Mouse (Mus musculus): Measurements from ENCODE around the gene Nicn1. TPM values are rescaled to one million over a fixed set of nuclear protein-coding genes. Genes with fewer than 3 reads are reported as not detected.
"Not testable (repeated sequence)": the region's sequence is repeated elsewhere in the genome, so short reads cannot be mapped to it uniquely, and the experiment has no call there.

Gene Nicn1
- polyA plus RNA-seq, 1 experiment from 2014 or later = 43.8 TPM

- no peaks in the 10 kb centered on the region for H3K9me3 ChIP-seq
- H3K36me3 ChIP-seq = peaks cover 20% of the 10 kb centered on the region
- peak overlapping the region; percentile 89 for H3K4me3 ChIP-seq
- H3K27ac ChIP-seq = peak overlapping the region; percentile 100
- H3K27me3 ChIP-seq = no peaks in the 10 kb centered on the region
- peak overlapping the region; percentile 65 for H3K4me2 ChIP-seq
- no peak for ATAC-seq (ENCODE audit: insufficient number of reproducible peaks, low FRiP score, low TSS enrichment, low read depth)
- peaks cover 26% of the 10 kb centered on the region for H3K4me1 ChIP-seq
- 7% methylated on average over 12 of the region's 12 CpGs for WGBS
- peak overlapping the region; percentile 97 for H3K9ac ChIP-seq
Observed at GRCm38 (mm10) chr9:108307021-108307807, 17.0 kb downstream of the Nicn1 start.

GRCm38 (mm10) chr9:108308141-108308540, 17.9 kb downstream of the Nicn1 start:
- ATAC-seq (ENCODE audit: insufficient number of reproducible peaks, low FRiP score, low TSS enrichment, low read depth) = no peak
- Histone ChIP-seq H3K9me3 (no peaks in the 10 kb centered on the region), H3K36me3 (peaks cover 14% of the 10 kb centered on the region), H3K4me3 (peak overlapping the region; percentile 89), H3K9ac (no peak overlapping the region), H3K27ac (no peak overlapping the region), H3K4me2 (peak overlapping the region; percentile 65), H3K4me1 (peaks cover 26% of the 10 kb centered on the region), H3K27me3 (no peaks in the 10 kb centered on the region)
- 56% methylated on average over 2 of the region's 2 CpGs for WGBS

GRCm38 (mm10) chr9:108317572-108317971, 27.3 kb downstream of the Nicn1 start:
- Histone ChIP-seq H3K4me2 (no peak overlapping the region), H3K27me3 (no peaks in the 10 kb centered on the region), H3K9ac (no peak overlapping the region), H3K27ac (no peak overlapping the region), H3K4me3 (no peak overlapping the region), H3K4me1 (0 out of 2 replicates have a peak, but pooled peaks cover 2% of the 10 kb centered on the region), H3K36me3 (peaks cover 24% of the 10 kb centered on the region), H3K9me3 (no peaks in the 10 kb centered on the region)
- no peak for ATAC-seq (ENCODE audit: insufficient number of reproducible peaks, low FRiP score, low TSS enrichment, low read depth)
- 92% methylated on average over 3 of the region's 3 CpGs for WGBS

GRCm38 (mm10) chr9:108318462-108318861, 28.2 kb downstream of the Nicn1 start:
- H3K36me3 ChIP-seq = peaks cover 22% of the 10 kb centered on the region
- WGBS = 83% methylated on average over 2 of the region's 2 CpGs
- H3K4me1 ChIP-seq = 0 out of 2 replicates have a peak, but pooled peaks cover 2% of the 10 kb centered on the region
- no peak overlapping the region for H3K27ac ChIP-seq
- H3K9ac ChIP-seq = no peak overlapping the region
- ATAC-seq (ENCODE audit: insufficient number of reproducible peaks, low FRiP score, low TSS enrichment, low read depth) = no peak
- no peak overlapping the region for H3K4me2 ChIP-seq
- H3K27me3 ChIP-seq = no peaks in the 10 kb centered on the region
- no peaks in the 10 kb centered on the region for H3K9me3 ChIP-seq
- no peak overlapping the region for H3K4me3 ChIP-seq

- not testable (repeated sequence) for H3K9me3 ChIP-seq; H3K4me2 ChIP-seq; ATAC-seq (ENCODE audit: insufficient number of reproducible peaks, low FRiP score, low TSS enrichment, low read depth); H3K4me1 ChIP-seq; H3K4me3 ChIP-seq; H3K27ac ChIP-seq; H3K9ac ChIP-seq; H3K27me3 ChIP-seq
- 91% methylated on average over 7 of the region's 7 CpGs for WGBS
- H3K36me3 ChIP-seq = peaks cover 14% of the 10 kb centered on the region
Observed at GRCm38 (mm10) chr9:108322054-108322453, 31.8 kb downstream of the Nicn1 start.

- Histone ChIP-seq H3K27me3 (no peaks in the 10 kb centered on the region), H3K9me3 (no peaks in the 10 kb centered on the region), H3K4me1 (no peaks in the 10 kb centered on the region), H3K27ac (no peak overlapping the region), H3K9ac (no peak overlapping the region), H3K36me3 (peaks cover 36% of the 10 kb centered on the region), H3K4me3 (no peak overlapping the region), H3K4me2 (no peak overlapping the region)
- no peak for ATAC-seq (ENCODE audit: insufficient number of reproducible peaks, low FRiP score, low TSS enrichment, low read depth)
- WGBS = 98% methylated on average over 1 of the region's 1 CpGs
Observed at GRCm38 (mm10) chr9:108324784-108325183, 34.6 kb downstream of the Nicn1 start.

- no peak for ATAC-seq (ENCODE audit: insufficient number of reproducible peaks, low FRiP score, low TSS enrichment, low read depth)
- Histone ChIP-seq H3K4me3 (no peak overlapping the region), H3K4me1 (no peaks in the 10 kb centered on the region), H3K9ac (no peak overlapping the region), H3K4me2 (no peak overlapping the region), H3K9me3 (no peaks in the 10 kb centered on the region), H3K36me3 (peaks cover 41% of the 10 kb centered on the region), H3K27me3 (no peaks in the 10 kb centered on the region), H3K27ac (no peak overlapping the region)
- WGBS = 97% methylated on average over 2 of the region's 2 CpGs
Observed at GRCm38 (mm10) chr9:108325811-108326210, 35.6 kb downstream of the Nicn1 start.

- 70% methylated on average over 10 of the region's 10 CpGs for WGBS
- ATAC-seq (ENCODE audit: insufficient number of reproducible peaks, low FRiP score, low TSS enrichment, low read depth) = no peak
- Histone ChIP-seq H3K4me2 (peak overlapping the region; percentile 71; the same call in 1 of the 2 replicates), H3K4me3 (no peak overlapping the region), H3K4me1 (peaks cover 28% of the 10 kb centered on the region), H3K9ac (no peak overlapping the region), H3K27ac (peak overlapping the region; percentile 96), H3K9me3 (no peaks in the 10 kb centered on the region), H3K36me3 (peaks cover 35% of the 10 kb centered on the region), H3K27me3 (no peaks in the 10 kb centered on the region)
Observed at GRCm38 (mm10) chr9:108337848-108338550, 47.8 kb downstream of the Nicn1 start.

GRCm38 (mm10) chr9:108338551-108338885, 48.3 kb downstream of the Nicn1 start:
- no peak overlapping the region for H3K9ac ChIP-seq
- H3K4me3 ChIP-seq = peak overlapping the region; percentile 74
- peak overlapping the region; percentile 96 for H3K27ac ChIP-seq
- H3K9me3 ChIP-seq = no peaks in the 10 kb centered on the region
- peaks cover 28% of the 10 kb centered on the region for H3K4me1 ChIP-seq
- H3K27me3 ChIP-seq = no peaks in the 10 kb centered on the region
- peak overlapping the region; percentile 71 for H3K4me2 ChIP-seq
- H3K36me3 ChIP-seq = peaks cover 32% of the 10 kb centered on the region
- 18% methylated on average over 6 of the region's 6 CpGs for WGBS
- no peak for ATAC-seq (ENCODE audit: insufficient number of reproducible peaks, low FRiP score, low TSS enrichment, low read depth)

- H3K4me2 ChIP-seq = peak within 1 kb of the TSS; percentile 71
- ATAC-seq (ENCODE audit: insufficient number of reproducible peaks, low FRiP score, low TSS enrichment, low read depth) = peak; percentile 94
- H3K4me1 ChIP-seq = peaks cover 28% of the 10 kb centered on the region
- peaks cover 27% of the 10 kb centered on the region for H3K36me3 ChIP-seq
- peak within 1 kb of the TSS; percentile 74 for H3K4me3 ChIP-seq
- peak within 1 kb of the TSS; percentile 93 for H3K9ac ChIP-seq
- under 1% methylated on average over 49 of the region's 49 CpGs for WGBS
- H3K27ac ChIP-seq = peak within 1 kb of the TSS; percentile 96
- H3K27me3 ChIP-seq = no peaks in the 10 kb centered on the region
- no peaks in the 10 kb centered on the region for H3K9me3 ChIP-seq
Observed at GRCm38 (mm10) chr9:108338886-108339781, 48.9 kb downstream of the Nicn1 start, which contains the start of gene Gpx1. Gene Gpx1, plus strand, starts transcription at chr9:108338903.

GRCm38 (mm10) chr9:108339886-108340257, 49.6 kb downstream of the Nicn1 start:
- H3K4me1 ChIP-seq = peaks cover 28% of the 10 kb centered on the region
- H3K4me2 ChIP-seq = peak overlapping the region; percentile 71
- H3K27me3 ChIP-seq = no peaks in the 10 kb centered on the region
- WGBS = 5% methylated on average over 20 of the region's 20 CpGs
- H3K9ac ChIP-seq = peak overlapping the region; percentile 93
- no peak for ATAC-seq (ENCODE audit: insufficient number of reproducible peaks, low FRiP score, low TSS enrichment, low read depth)
- H3K4me3 ChIP-seq = peak overlapping the region; percentile 74
- peaks cover 19% of the 10 kb centered on the region for H3K36me3 ChIP-seq
- H3K27ac ChIP-seq = peak overlapping the region; percentile 96
- H3K9me3 ChIP-seq = no peaks in the 10 kb centered on the region
